Mouse (Mus musculus) midbrain, embryonic 13.5 days (tissue): Measurements from ENCODE around the gene Sod3. TPM values are rescaled to one million over a fixed set of nuclear protein-coding genes. Genes with fewer than 3 reads are reported as not detected.

Experiments used
- ATAC-seq: fragments of 200-750 bp; cut with Nextera tagmentation; 2 replicates; pipeline ENCODE4 v1.8.0; 2017; ENCODE audit warnings: mild to moderate bottlenecking, moderate TSS enrichment, moderate library complexity
- H3K27ac ChIP-seq: fragments of 300-500 bp; sonication (generic); 2 replicates; pipeline ENCODE4 v1.5.1; 2015; ENCODE audit warnings: inconsistent platforms, mild to moderate bottlenecking, moderate library complexity
- H3K27me3 ChIP-seq: fragments of 300-500 bp; sonication (generic); 2 replicates; pipeline ENCODE4 v1.6.1; 2015; ENCODE audit warnings: mild to moderate bottlenecking, inconsistent platforms
- H3K36me3 ChIP-seq: fragments of 300-500 bp; sonication (generic); 2 replicates; pipeline ENCODE4 v1.6.1; 2015; ENCODE audit warnings: mild to moderate bottlenecking, inconsistent platforms
- H3K4me1 ChIP-seq: fragments of 300-500 bp; sonication (generic); replicated peaks from 2 replicates; pipeline ENCODE4 v1.6.1; 2015; ENCODE audit warnings: inconsistent platforms
- H3K4me2 ChIP-seq: fragments of 300-500 bp; sonication (generic); replicated peaks from 2 replicates; pipeline ENCODE4 v1.6.1; 2015; ENCODE audit warnings: moderate library complexity, mild to moderate bottlenecking, inconsistent platforms
- H3K4me3 ChIP-seq: fragments of 300-500 bp; sonication (generic); replicated peaks from 2 replicates; pipeline ENCODE4 v1.5.1; 2015; ENCODE audit warnings: mild to moderate bottlenecking, inconsistent platforms
- H3K9ac ChIP-seq: fragments of 300-500 bp; sonication (generic); replicated peaks from 2 replicates; pipeline ENCODE4 v1.6.1; 2015; ENCODE audit warnings: mild to moderate bottlenecking, inconsistent platforms
- H3K9me3 ChIP-seq: fragments of 300-500 bp; sonication (generic); 2 replicates; pipeline ENCODE4 v1.6.1; 2016; ENCODE audit warnings: mild to moderate bottlenecking, inconsistent platforms
- WGBS: fragments of 180-500 bp; shearing (Covaris S2); methylation state at CpG from one replicate; pipeline ENCODE4 v1.1.7; 2015; 5-methylcytosine and 5-hydroxymethylcytosine counted together
- polyA plus RNA-seq: library from polyadenylated mRNA; unstranded; fragments of >200 nt; fragmentation: Nextera tagmentation; extraction: Ambion mirVana; gene quantifications from 2 replicates; pipeline ENCODE4 v1.2.1, GENCODE M21; 2015

Sod3 gene
- polyA plus RNA-seq, 1 experiment from 2014 or later = 0.50 TPM

GRCm38 (mm10) chr5:52383748-52384147 is 20.2 kb downstream of the Sod3 start:
- Histone ChIP-seq H3K27me3 (no peaks in the 10 kb centered on the region), H3K9ac (no peak overlapping the region), H3K9me3 (no peaks in the 10 kb centered on the region), H3K36me3 (no peaks in the 10 kb centered on the region), H3K4me3 (no peak overlapping the region), H3K4me2 (no peak overlapping the region), H3K4me1 (no peaks in the 10 kb centered on the region; the same call in 1 of the 2 replicates), H3K27ac (no peak overlapping the region)
- WGBS = 91% methylated on average over 5 of the region's 5 CpGs
- no peak for ATAC-seq

GRCm38 (mm10) chr5:52386016-52386415 is 22.4 kb downstream of the Sod3 start:
- Histone ChIP-seq H3K4me3 (no peak overlapping the region), H3K9me3 (no peaks in the 10 kb centered on the region), H3K27me3 (no peaks in the 10 kb centered on the region), H3K27ac (no peak overlapping the region), H3K4me1 (no peaks in the 10 kb centered on the region; the same call in 1 of the 2 replicates), H3K36me3 (0 out of 2 replicates have a peak, but pooled peaks cover 3% of the 10 kb centered on the region), H3K4me2 (no peak overlapping the region), H3K9ac (no peak overlapping the region)
- ATAC-seq = no peak
- 73% methylated on average over 2 of the region's 2 CpGs for WGBS

GRCm38 (mm10) chr5:52388092-52388749 is 24.6 kb downstream of the Sod3 start:
- H3K9ac ChIP-seq = no peak overlapping the region
- no peak for ATAC-seq
- no peaks in the 10 kb centered on the region for H3K4me1 ChIP-seq
- 0 out of 2 replicates have a peak, but pooled peaks cover 3% of the 10 kb centered on the region for H3K36me3 ChIP-seq
- no peak overlapping the region for H3K4me3 ChIP-seq
- no peaks in the 10 kb centered on the region for H3K9me3 ChIP-seq
- WGBS = 68% methylated on average over 7 of the region's 7 CpGs
- no peak overlapping the region for H3K27ac ChIP-seq
- no peaks in the 10 kb centered on the region for H3K27me3 ChIP-seq
- no peak overlapping the region for H3K4me2 ChIP-seq

GRCm38 (mm10) chr5:52390381-52390780 is 26.8 kb downstream of the Sod3 start:
- 91% methylated on average over 6 of the region's 6 CpGs for WGBS
- no peak for ATAC-seq
- H3K9ac ChIP-seq = no peak overlapping the region

GRCm38 (mm10) chr5:52391471-52391870 is 27.9 kb downstream of the Sod3 start:
- no peak for ATAC-seq
- 82% methylated on average over 16 of the region's 16 CpGs for WGBS

More at GRCm38 (mm10) chr5:52390381-52390780, 26.8 kb downstream of the Sod3 start:
- H3K27me3 ChIP-seq = no peaks in the 10 kb centered on the region
- 0 out of 2 replicates have a peak, but pooled peaks cover 3% of the 10 kb centered on the region for H3K36me3 ChIP-seq
- no peak overlapping the region for H3K27ac ChIP-seq
- H3K4me1 ChIP-seq = no peaks in the 10 kb centered on the region
- H3K9me3 ChIP-seq = no peaks in the 10 kb centered on the region
- H3K4me3 ChIP-seq = no peak overlapping the region
- no peak overlapping the region for H3K4me2 ChIP-seq

DNA sequence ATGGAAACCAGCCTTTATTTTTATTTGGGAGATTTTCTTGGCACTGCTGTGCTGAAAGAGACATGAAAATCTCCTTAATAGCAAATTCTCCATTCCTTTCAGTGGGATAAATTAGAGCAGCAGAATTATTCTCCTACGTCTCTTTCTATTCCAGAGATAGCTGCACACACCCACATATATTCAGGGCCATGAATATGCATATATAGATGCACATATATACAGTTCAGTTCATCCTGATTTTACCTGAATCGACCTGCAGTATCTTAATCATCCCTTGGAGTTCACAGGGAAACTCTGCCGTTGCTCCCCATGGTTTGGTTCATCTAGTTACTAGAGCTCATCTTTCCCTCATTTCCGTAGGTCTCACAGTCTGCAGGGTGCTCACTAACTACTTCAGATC is 30.2 kb downstream of the Sod3 start:
- H3K9me3 ChIP-seq = no peaks in the 10 kb centered on the region
- H3K4me1 ChIP-seq = no peaks in the 10 kb centered on the region
- no peak overlapping the region for H3K4me3 ChIP-seq
- H3K4me2 ChIP-seq = no peak overlapping the region
- no peak for ATAC-seq
- H3K27me3 ChIP-seq = no peaks in the 10 kb centered on the region
- 0 out of 2 replicates have a peak, but pooled peaks cover 3% of the 10 kb centered on the region for H3K36me3 ChIP-seq
- H3K9ac ChIP-seq = no peak overlapping the region
- 95% methylated on average over 4 of the region's 4 CpGs for WGBS
- H3K27ac ChIP-seq = no peak overlapping the region

More at GRCm38 (mm10) chr5:52391471-52391870, 27.9 kb downstream of the Sod3 start:
- no peaks in the 10 kb centered on the region for H3K27me3 ChIP-seq
- 0 out of 2 replicates have a peak, but pooled peaks cover 3% of the 10 kb centered on the region for H3K36me3 ChIP-seq
- H3K27ac ChIP-seq = no peak overlapping the region
- H3K9ac ChIP-seq = no peak overlapping the region
- no peak overlapping the region for H3K4me2 ChIP-seq
- H3K4me1 ChIP-seq = no peaks in the 10 kb centered on the region
- no peak overlapping the region for H3K4me3 ChIP-seq
- no peaks in the 10 kb centered on the region for H3K9me3 ChIP-seq

DNA sequence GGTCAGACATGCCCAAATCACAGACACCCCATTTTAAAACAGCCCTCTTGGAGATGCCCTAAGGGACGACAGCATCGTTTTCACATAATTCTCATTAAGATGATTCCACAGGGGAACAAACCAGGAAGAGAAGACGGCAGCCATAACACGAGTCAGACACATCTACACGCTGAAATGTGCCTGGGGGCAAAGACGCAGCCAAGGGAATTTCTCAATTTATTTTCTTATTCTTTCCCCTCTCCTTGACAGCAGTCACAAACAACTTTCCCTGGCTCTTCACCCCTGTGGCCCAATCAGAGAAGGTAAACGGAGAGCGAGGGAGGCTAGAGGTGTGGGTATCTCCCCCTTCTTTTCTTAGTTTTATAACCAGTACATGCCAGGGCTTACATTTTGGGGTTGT is 40.8 kb downstream of the Sod3 start:
- H3K27me3 ChIP-seq = no peaks in the 10 kb centered on the region
- H3K9ac ChIP-seq = no peak overlapping the region
- H3K4me3 ChIP-seq = no peak overlapping the region
- peak; percentile 65; the same call in 1 of the 2 replicates for ATAC-seq
- no peak overlapping the region for H3K4me2 ChIP-seq
- 81% methylated on average over 8 of the region's 8 CpGs for WGBS
- no peak overlapping the region for H3K27ac ChIP-seq
- H3K9me3 ChIP-seq = no peaks in the 10 kb centered on the region
- no peaks in the 10 kb centered on the region; the same call in 1 of the 2 replicates for H3K4me1 ChIP-seq
- 0 out of 2 replicates have a peak, but pooled peaks cover 4% of the 10 kb centered on the region for H3K36me3 ChIP-seq

GRCm38 (mm10) chr5:52408668-52409315 is 45.2 kb downstream of the Sod3 start:
- no peaks in the 10 kb centered on the region for H3K27me3 ChIP-seq
- no peaks in the 10 kb centered on the region for H3K36me3 ChIP-seq
- H3K4me3 ChIP-seq = no peak overlapping the region
- H3K27ac ChIP-seq = no peak overlapping the region
- H3K9ac ChIP-seq = no peak overlapping the region
- no peak for ATAC-seq
- H3K9me3 ChIP-seq = peaks cover 3% of the 10 kb centered on the region; the same call in 1 of the 2 replicates
- no peaks in the 10 kb centered on the region; the same call in 1 of the 2 replicates for H3K4me1 ChIP-seq
- H3K4me2 ChIP-seq = no peak overlapping the region
- WGBS = 77% methylated on average over 7 of the region's 7 CpGs

GRCm38 (mm10) chr5:52410197-52410596 is 46.6 kb downstream of the Sod3 start:
- peaks cover 7% of the 10 kb centered on the region; the same call in 1 of the 2 replicates for H3K9me3 ChIP-seq
- no peak for ATAC-seq
- H3K4me1 ChIP-seq = no peaks in the 10 kb centered on the region; the same call in 1 of the 2 replicates
- no peak overlapping the region for H3K9ac ChIP-seq
- H3K27me3 ChIP-seq = no peaks in the 10 kb centered on the region
- H3K36me3 ChIP-seq = no peaks in the 10 kb centered on the region
- 87% methylated on average over 12 of the region's 12 CpGs for WGBS
- no peak overlapping the region for H3K4me3 ChIP-seq
- no peak overlapping the region for H3K27ac ChIP-seq
- H3K4me2 ChIP-seq = no peak overlapping the region

- no peak overlapping the region for H3K27ac ChIP-seq
- WGBS = 61% methylated on average over 3 of the region's 3 CpGs
These were observed 48.0 kb downstream of the Sod3 start for GRCm38 (mm10) chr5:52411567-52411966.

DNA sequence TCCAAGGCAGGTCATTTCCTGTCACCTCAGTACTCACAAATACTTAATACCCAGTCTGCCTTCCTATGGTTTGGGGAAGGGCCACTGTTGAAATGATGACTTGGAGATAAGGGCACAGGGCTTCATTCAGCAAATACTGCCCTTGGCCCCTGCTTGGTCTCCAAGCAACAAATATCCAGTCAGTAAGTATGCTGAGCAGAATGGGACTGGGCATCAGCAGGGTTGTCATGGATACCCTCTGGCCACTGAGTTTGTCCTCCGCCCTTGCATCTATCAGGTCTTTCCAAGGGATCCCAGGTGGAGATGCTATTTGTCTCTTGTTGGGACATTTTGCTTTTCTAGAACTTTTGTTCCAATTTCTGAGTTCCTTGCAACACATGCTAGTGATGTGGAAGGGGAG is 51.6 kb downstream of the Sod3 start:
- no peaks in the 10 kb centered on the region; the same call in 1 of the 2 replicates for H3K4me1 ChIP-seq
- peak; percentile 61; the same call in 1 of the 2 replicates for ATAC-seq
- no peak overlapping the region for H3K4me2 ChIP-seq
- WGBS = 50% methylated on average over 1 of the region's 1 CpGs
- no peak overlapping the region for H3K9ac ChIP-seq
- H3K27ac ChIP-seq = no peak overlapping the region
- no peaks in the 10 kb centered on the region for H3K36me3 ChIP-seq
- H3K4me3 ChIP-seq = no peak overlapping the region
- H3K27me3 ChIP-seq = no peaks in the 10 kb centered on the region
- peaks cover 7% of the 10 kb centered on the region; the same call in 1 of the 2 replicates for H3K9me3 ChIP-seq

More at GRCm38 (mm10) chr5:52411567-52411966, 48.0 kb downstream of the Sod3 start:
- Histone ChIP-seq H3K36me3 (no peaks in the 10 kb centered on the region), H3K4me2 (no peak overlapping the region), H3K4me1 (no peaks in the 10 kb centered on the region; the same call in 1 of the 2 replicates), H3K4me3 (no peak overlapping the region), H3K27me3 (no peaks in the 10 kb centered on the region), H3K9me3 (peaks cover 7% of the 10 kb centered on the region; the same call in 1 of the 2 replicates), H3K9ac (no peak overlapping the region)
- ATAC-seq = no peak

DNA sequence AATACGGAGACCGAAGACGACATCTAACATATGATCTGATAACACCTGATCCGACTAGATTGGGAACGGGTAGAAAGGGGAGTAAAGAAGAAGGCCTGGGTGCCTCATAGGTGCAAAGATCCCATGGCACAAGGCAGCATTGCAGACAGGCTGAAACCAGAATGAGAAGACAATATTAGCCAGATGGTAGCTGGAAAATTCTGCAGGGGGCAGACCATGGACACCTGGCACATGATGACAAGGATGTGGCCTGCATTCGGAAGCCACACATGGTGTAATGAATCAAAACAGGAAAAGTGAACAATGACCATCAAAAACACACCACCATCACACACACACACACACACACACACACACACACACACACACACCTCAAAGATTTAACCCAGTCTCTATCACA is 52.3 kb downstream of the Sod3 start:
- WGBS = 90% methylated on average over 6 of the region's 6 CpGs
- Histone ChIP-seq H3K9ac (no peak overlapping the region), H3K4me2 (no peak overlapping the region), H3K9me3 (peaks cover 7% of the 10 kb centered on the region; the same call in 1 of the 2 replicates), H3K27me3 (no peaks in the 10 kb centered on the region), H3K4me3 (no peak overlapping the region), H3K27ac (no peak overlapping the region), H3K36me3 (no peaks in the 10 kb centered on the region), H3K4me1 (no peaks in the 10 kb centered on the region; the same call in 1 of the 2 replicates)
- ATAC-seq = no peak
